Mouse (Mus musculus): ENCODE results near the gene Gm13043. TPM values are rescaled to one million over a fixed set of nuclear protein-coding genes. Genes with fewer than 3 reads are reported as not detected.
"Not testable (repeated sequence)": the region's sequence is repeated elsewhere in the genome, so short reads cannot be mapped to it uniquely, and the experiment has no call there.

The Gm13043 gene
- total RNA-seq (2012; rRNA removed) (not detected in 2 replicates), polyA plus RNA-seq (2012; ENCODE audit: insufficient read depth in 1 of 2, insufficient read length in 2 of 2, low read depth in 1 of 2, low replicate concordance in 2 of 2, missing spikeins in 1 of 2) (not detected)

DNA sequence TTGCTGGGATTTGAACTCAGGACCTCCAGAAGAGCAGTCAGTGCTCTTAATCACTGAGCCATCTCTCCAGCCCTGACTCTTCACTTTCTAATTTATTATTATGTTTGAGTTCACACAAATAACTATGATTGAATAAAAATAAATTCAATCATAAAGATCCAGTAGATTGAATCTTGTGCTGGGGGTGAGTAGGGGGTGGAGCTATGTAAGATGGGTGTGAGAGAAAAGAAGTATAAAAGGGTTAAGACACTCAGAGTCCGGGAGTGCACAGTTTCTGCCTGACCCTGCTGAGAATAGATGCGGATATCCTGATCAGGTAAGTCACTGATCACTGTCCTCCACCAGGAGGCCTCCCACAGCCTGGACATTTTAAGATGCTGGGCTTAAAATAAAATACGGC, at the start of gene Gm13043:
TSS of gene Gm13043 (plus strand) at position 301 of the 400 bp plus-strand sequence.
- no peak for TF ChIP-seq ZKSCAN1 (IDR thresholded peaks at IDR 0.05; ENCODE audit: low read depth, low read length)
- no peak for TF ChIP-seq GATA1 (IDR thresholded peaks at IDR 0.05; ENCODE audit: low read depth, low read length)
- TF ChIP-seq MAX (IDR thresholded peaks at IDR 0.05; ENCODE audit: low read length) = no peak
- no peak for TF ChIP-seq TAL1 (IDR thresholded peaks at IDR 0.05; ENCODE audit: low read length)
- TF ChIP-seq JUND (IDR thresholded peaks at IDR 0.05; ENCODE audit: low read depth, low read length) = no peak
- no peak for TF ChIP-seq NELFE (IDR thresholded peaks at IDR 0.05; ENCODE audit: low read depth, low read length)
- TF ChIP-seq ZNF384 (IDR thresholded peaks at IDR 0.05; ENCODE audit: low read depth, low read length) = no peak
- no peak for TF ChIP-seq CTCF (IDR thresholded peaks at IDR 0.05 in 2 of 3, conservative IDR thresholded peaks at IDR 0.05 in 1 of 3; ENCODE audit: control insufficient read depth in 1 of 3, insufficient read depth in 1 of 3, low read depth in 2 of 3, low read length in 3 of 3, poor library complexity in 1 of 3, severe bottlenecking in 1 of 3)
- Histone ChIP-seq H3K27ac (ENCODE audit: control insufficient read depth, low read depth, low read length) (no peak within 1 kb of the TSS), H3K4me3 (ENCODE audit: control insufficient read depth in 1 of 2, insufficient read depth in 1 of 2, low read depth in 2 of 2, low read length in 2 of 2) (no peak within 1 kb of the TSS), H3K27me3 (ENCODE audit: control insufficient read depth in 1 of 2, insufficient read depth in 2 of 2, low read length in 2 of 2) (no peaks in the 10 kb centered on the region), H3K79me2 (ENCODE audit: control insufficient read depth, insufficient read depth, low read length, poor library complexity) (no peaks in the 10 kb centered on the region), H3K9me3 (replicated peaks; ENCODE audit: insufficient read depth, low read length) (no peaks in the 10 kb centered on the region), H3K4me1 (ENCODE audit: control insufficient read depth in 1 of 2, insufficient read depth in 2 of 2, low read length in 2 of 2) (no peaks in the 10 kb centered on the region), H3K36me3 (ENCODE audit: control insufficient read depth in 1 of 2, insufficient read depth in 2 of 2, low read length in 2 of 2) (no peaks in the 10 kb centered on the region), H3K9ac (ENCODE audit: control insufficient read depth, low read depth, low read length, poor library complexity, severe bottlenecking) (no peak within 1 kb of the TSS)
- DNase-seq (ENCODE audit: low read depth, low spot score) = no peak

DNA sequence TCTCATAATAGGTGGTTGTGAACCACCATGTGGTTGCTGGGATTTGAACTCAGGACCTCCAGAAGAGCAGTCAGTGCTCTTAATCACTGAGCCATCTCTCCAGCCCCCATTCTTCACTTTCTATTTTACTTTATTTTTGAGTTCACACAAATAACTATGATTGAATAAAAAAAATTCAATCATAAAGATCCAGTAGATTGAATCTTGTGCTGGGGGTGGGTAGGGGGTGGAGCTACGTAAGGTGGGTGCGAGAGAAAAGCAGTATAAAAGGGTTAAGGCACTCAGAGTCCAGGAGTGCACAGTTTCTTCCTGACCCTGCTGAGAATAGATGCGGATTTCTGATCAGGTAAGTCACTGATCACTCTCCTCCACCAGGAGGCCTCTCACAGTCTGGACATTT, 24.5 kb downstream of the Gm13043 start, which contains the start of gene Gm13040:
TSS of gene Gm13040 (plus strand) at position 301 of the 400 bp plus-strand sequence.
- not testable (repeated sequence) for H3K4me3 ChIP-seq (ENCODE audit: control insufficient read depth in 1 of 2, insufficient read depth in 1 of 2, low read depth in 2 of 2, low read length in 2 of 2); H3K27me3 ChIP-seq (ENCODE audit: control insufficient read depth in 1 of 2, insufficient read depth in 2 of 2, low read length in 2 of 2); H3K79me2 ChIP-seq (ENCODE audit: control insufficient read depth, insufficient read depth, low read length, poor library complexity); H3K27ac ChIP-seq (ENCODE audit: control insufficient read depth, low read depth, low read length); H3K9ac ChIP-seq (ENCODE audit: control insufficient read depth, low read depth, low read length, poor library complexity, severe bottlenecking); H3K4me1 ChIP-seq (ENCODE audit: control insufficient read depth in 1 of 2, insufficient read depth in 2 of 2, low read length in 2 of 2); H3K36me3 ChIP-seq (ENCODE audit: control insufficient read depth in 1 of 2, insufficient read depth in 2 of 2, low read length in 2 of 2); DNase-seq (ENCODE audit: low read depth, low spot score); H3K9me3 ChIP-seq (replicated peaks; ENCODE audit: insufficient read depth, low read length)

DNA sequence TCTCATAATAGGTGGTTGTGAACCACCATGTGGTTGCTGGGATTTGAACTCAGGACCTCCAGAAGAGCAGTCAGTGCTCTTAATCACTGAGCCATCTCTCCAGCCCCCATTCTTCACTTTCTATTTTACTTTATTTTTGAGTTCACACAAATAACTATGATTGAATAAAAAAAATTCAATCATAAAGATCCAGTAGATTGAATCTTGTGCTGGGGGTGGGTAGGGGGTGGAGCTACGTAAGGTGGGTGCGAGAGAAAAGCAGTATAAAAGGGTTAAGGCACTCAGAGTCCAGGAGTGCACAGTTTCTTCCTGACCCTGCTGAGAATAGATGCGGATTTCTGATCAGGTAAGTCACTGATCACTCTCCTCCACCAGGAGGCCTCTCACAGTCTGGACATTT, 40.3 kb downstream of the Gm13043 start, which contains the start of the genes BC080695 and Gm13057:
TSS of gene BC080695 (plus strand) at position 301 of the 400 bp plus-strand sequence.
TSS of gene Gm13057 (plus strand) at position 310 of the 400 bp plus-strand sequence.
- H3K4me3 ChIP-seq (ENCODE audit: control insufficient read depth in 1 of 2, insufficient read depth in 1 of 2, low read depth in 2 of 2, low read length in 2 of 2); H3K36me3 ChIP-seq (ENCODE audit: control insufficient read depth in 1 of 2, insufficient read depth in 2 of 2, low read length in 2 of 2): not testable (repeated sequence)

More for the DNA sequence above, 40.3 kb downstream of the Gm13043 start, which contains the start of the genes BC080695 and Gm13057:
- not testable (repeated sequence) for H3K9ac ChIP-seq (ENCODE audit: control insufficient read depth, low read depth, low read length, poor library complexity, severe bottlenecking); H3K79me2 ChIP-seq (ENCODE audit: control insufficient read depth, insufficient read depth, low read length, poor library complexity); H3K4me1 ChIP-seq (ENCODE audit: control insufficient read depth in 1 of 2, insufficient read depth in 2 of 2, low read length in 2 of 2); DNase-seq (ENCODE audit: low read depth, low spot score); H3K9me3 ChIP-seq (replicated peaks; ENCODE audit: insufficient read depth, low read length); H3K27me3 ChIP-seq (ENCODE audit: control insufficient read depth in 1 of 2, insufficient read depth in 2 of 2, low read length in 2 of 2); H3K27ac ChIP-seq (ENCODE audit: control insufficient read depth, low read depth, low read length)

Other genes starting within 250 kb of the Gm13043 start
- gene Pdpn, start 211.8 kb upstream of the Gm13043 start, total RNA-seq (2012; rRNA removed) = not detected in 2 replicates
- gene Pdpn, start 211.8 kb upstream of the Gm13043 start, polyA plus RNA-seq (2012; ENCODE audit: insufficient read depth in 1 of 2, insufficient read length in 2 of 2, low read depth in 1 of 2, low replicate concordance in 2 of 2, missing spikeins in 1 of 2) = not detected
- gene Lrrc38, start 161.6 kb upstream of the Gm13043 start, total RNA-seq (2012; rRNA removed) = not detected in 2 replicates
- not detected for gene Lrrc38, start 161.6 kb upstream of the Gm13043 start, polyA plus RNA-seq (2012; ENCODE audit: insufficient read depth in 1 of 2, insufficient read length in 2 of 2, low read depth in 1 of 2, low replicate concordance in 2 of 2, missing spikeins in 1 of 2)
- gene Pramel1, start 116.9 kb upstream of the Gm13043 start, total RNA-seq (2012; rRNA removed) = not detected in 2 replicates
- gene Pramel1, start 116.9 kb upstream of the Gm13043 start, polyA plus RNA-seq (2012; ENCODE audit: insufficient read depth in 1 of 2, insufficient read length in 2 of 2, low read depth in 1 of 2, low replicate concordance in 2 of 2, missing spikeins in 1 of 2) = not detected
- gene Pramef8, start 98.9 kb upstream of the Gm13043 start, total RNA-seq (2012; rRNA removed) = not detected in 2 replicates
- gene Pramef8, start 98.9 kb upstream of the Gm13043 start, polyA plus RNA-seq (2012; ENCODE audit: insufficient read depth in 1 of 2, insufficient read length in 2 of 2, low read depth in 1 of 2, low replicate concordance in 2 of 2, missing spikeins in 1 of 2) = not detected
- gene Oog4, start 61.0 kb upstream of the Gm13043 start, total RNA-seq (2012; rRNA removed) = not detected in 2 replicates
- not detected for gene Oog4, start 61.0 kb upstream of the Gm13043 start, polyA plus RNA-seq (2012; ENCODE audit: insufficient read depth in 1 of 2, insufficient read length in 2 of 2, low read depth in 1 of 2, low replicate concordance in 2 of 2, missing spikeins in 1 of 2)
- not detected in 2 replicates for gene Gm13040, start 24.6 kb downstream of the Gm13043 start, total RNA-seq (2012; rRNA removed)
- not detected for gene Gm13040, start 24.6 kb downstream of the Gm13043 start, polyA plus RNA-seq (2012; ENCODE audit: insufficient read depth in 1 of 2, insufficient read length in 2 of 2, low read depth in 1 of 2, low replicate concordance in 2 of 2, missing spikeins in 1 of 2)
- gene BC080695, start 40.4 kb downstream of the Gm13043 start, total RNA-seq (2012; rRNA removed) = not detected in 2 replicates
- not detected for gene BC080695, start 40.4 kb downstream of the Gm13043 start, polyA plus RNA-seq (2012; ENCODE audit: insufficient read depth in 1 of 2, insufficient read length in 2 of 2, low read depth in 1 of 2, low replicate concordance in 2 of 2, missing spikeins in 1 of 2)
- not detected in 2 replicates for gene Gm13057, start 40.4 kb downstream of the Gm13043 start, total RNA-seq (2012; rRNA removed)
- not detected for gene Gm13057, start 40.4 kb downstream of the Gm13043 start, polyA plus RNA-seq (2012; ENCODE audit: insufficient read depth in 1 of 2, insufficient read length in 2 of 2, low read depth in 1 of 2, low replicate concordance in 2 of 2, missing spikeins in 1 of 2)
- not detected in 2 replicates for gene Gm13083, start 103.7 kb downstream of the Gm13043 start, total RNA-seq (2012; rRNA removed)
- not detected for gene Gm13083, start 103.7 kb downstream of the Gm13043 start, polyA plus RNA-seq (2012; ENCODE audit: insufficient read depth in 1 of 2, insufficient read length in 2 of 2, low read depth in 1 of 2, low replicate concordance in 2 of 2, missing spikeins in 1 of 2)
- not detected in 2 replicates for gene Gm13088, start 145.9 kb downstream of the Gm13043 start, total RNA-seq (2012; rRNA removed)
- gene Gm13088, start 145.9 kb downstream of the Gm13043 start, polyA plus RNA-seq (2012; ENCODE audit: insufficient read depth in 1 of 2, insufficient read length in 2 of 2, low read depth in 1 of 2, low replicate concordance in 2 of 2, missing spikeins in 1 of 2) = not detected
- not detected in 2 replicates for gene Gm13089, start 191.4 kb downstream of the Gm13043 start, total RNA-seq (2012; rRNA removed)
- not detected for gene Gm13089, start 191.4 kb downstream of the Gm13043 start, polyA plus RNA-seq (2012; ENCODE audit: insufficient read depth in 1 of 2, insufficient read length in 2 of 2, low read depth in 1 of 2, low replicate concordance in 2 of 2, missing spikeins in 1 of 2)
- gene Gm13078, start 208.1 kb downstream of the Gm13043 start, total RNA-seq (2012; rRNA removed) = not detected in 2 replicates
- not detected for gene Gm13078, start 208.1 kb downstream of the Gm13043 start, polyA plus RNA-seq (2012; ENCODE audit: insufficient read depth in 1 of 2, insufficient read length in 2 of 2, low read depth in 1 of 2, low replicate concordance in 2 of 2, missing spikeins in 1 of 2)

All from MEL (cell line).